Mouse (Mus musculus): ENCODE measurements around the gene Ptch2.

Ptch2 gene

DNA sequence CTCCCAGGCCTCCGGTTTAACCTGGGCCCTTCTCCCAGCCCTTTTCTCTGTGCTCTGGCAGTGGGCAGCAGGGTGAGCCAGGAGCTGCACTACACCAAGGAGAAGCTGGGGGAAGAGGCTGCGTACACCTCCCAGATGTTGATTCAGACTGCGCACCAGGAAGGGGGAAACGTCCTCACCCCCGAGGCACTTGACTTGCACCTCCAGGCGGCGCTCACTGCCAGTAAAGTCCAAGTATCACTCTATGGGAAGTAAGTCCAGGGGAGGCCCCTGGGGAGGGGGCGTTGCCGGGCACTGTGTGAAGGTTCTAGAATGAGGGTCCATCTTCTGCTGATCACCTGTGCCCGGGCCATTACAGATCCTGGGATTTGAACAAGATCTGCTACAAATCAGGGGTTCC lies 8.8 kb downstream of the Ptch2 start:
- DNase-seq (ENCODE audit: extremely low read depth, low read depth): no peak

DNA sequence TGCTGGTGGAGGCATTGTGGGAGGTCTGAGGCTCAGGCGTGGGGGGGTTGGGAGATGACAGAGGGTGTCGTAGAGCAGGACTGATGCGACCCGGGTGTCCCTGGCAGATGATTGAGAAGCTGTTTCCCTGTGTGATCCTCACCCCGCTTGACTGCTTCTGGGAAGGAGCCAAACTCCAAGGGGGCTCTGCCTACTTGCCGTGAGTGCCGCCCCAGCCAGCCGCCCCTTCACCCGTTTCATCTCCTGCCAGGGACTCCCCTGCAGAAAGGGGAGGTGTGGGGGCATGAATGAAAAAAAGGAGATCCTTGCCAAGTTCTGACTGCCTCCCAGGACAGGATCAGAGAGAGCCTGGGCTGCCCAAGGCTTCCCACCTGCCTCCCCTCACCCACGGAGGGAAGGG lies 9.3 kb downstream of the Ptch2 start:
- DNase-seq (ENCODE audit: extremely low read depth, low read depth): no peak

DNA sequence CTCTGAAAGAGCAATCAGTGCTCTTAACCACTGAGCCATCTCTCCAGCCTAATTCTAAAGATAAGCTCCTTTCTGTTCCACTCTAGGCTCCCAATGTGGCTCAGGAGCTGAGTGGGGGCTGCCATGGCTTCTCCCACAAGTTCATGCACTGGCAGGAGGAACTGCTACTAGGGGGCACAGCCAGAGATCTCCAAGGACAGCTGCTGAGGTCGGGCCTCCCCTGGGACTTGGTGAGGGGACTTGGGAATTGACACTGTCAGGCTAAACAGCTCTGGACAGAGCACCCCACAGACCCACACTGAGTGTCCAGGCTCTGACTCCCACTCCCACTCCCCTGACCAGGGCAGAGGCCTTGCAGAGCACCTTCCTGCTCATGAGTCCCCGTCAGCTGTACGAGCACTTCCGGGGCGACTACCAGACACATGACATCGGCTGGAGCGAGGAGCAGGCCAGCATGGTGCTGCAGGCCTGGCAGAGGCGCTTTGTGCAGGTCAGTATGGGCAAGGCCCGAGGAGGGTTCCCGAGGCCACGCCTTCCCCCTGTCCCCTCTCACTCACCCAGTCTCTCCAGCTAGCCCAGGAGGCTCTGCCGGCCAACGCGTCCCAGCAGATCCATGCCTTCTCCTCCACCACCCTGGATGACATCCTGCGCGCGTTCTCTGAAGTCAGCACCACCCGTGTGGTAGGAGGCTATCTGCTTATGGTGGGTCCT lies 12.1 kb downstream of the Ptch2 start:
- DNase-seq (ENCODE audit: extremely low read depth, low read depth): no peak

DNA sequence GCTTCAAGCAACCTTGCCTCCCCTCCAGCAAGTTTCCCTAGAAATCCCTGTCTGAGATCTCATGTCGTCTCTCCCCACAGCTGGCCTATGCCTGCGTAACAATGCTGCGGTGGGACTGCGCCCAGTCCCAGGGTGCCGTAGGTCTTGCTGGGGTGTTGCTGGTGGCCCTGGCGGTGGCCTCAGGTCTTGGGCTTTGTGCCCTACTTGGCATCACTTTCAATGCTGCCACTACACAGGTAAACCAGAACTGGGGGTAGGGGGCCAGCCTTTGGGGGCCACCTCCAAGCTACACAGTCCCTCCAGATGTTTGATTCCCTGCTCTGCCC lies 12.6 kb downstream of the Ptch2 start:
- no peak for DNase-seq (ENCODE audit: extremely low read depth, low read depth)

DNA sequence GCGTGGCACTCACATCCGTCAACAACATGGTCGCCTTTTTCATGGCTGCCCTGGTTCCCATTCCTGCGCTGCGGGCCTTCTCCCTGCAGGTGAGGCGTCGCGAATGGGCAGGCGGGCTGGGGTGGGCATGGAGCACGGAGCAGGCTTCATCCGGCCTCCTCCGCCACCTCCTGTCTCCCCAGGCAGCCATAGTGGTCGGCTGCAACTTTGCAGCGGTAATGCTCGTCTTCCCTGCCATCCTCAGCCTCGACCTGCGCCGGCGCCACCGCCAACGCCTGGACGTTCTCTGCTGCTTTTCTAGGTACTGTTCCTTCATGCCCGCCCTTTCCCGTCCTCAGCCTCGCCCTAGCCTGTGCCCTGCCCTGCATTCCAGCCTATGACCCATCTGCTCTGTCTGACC lies 13.5 kb downstream of the Ptch2 start:
- DNase-seq (ENCODE audit: extremely low read depth, low read depth): no peak

DNA sequence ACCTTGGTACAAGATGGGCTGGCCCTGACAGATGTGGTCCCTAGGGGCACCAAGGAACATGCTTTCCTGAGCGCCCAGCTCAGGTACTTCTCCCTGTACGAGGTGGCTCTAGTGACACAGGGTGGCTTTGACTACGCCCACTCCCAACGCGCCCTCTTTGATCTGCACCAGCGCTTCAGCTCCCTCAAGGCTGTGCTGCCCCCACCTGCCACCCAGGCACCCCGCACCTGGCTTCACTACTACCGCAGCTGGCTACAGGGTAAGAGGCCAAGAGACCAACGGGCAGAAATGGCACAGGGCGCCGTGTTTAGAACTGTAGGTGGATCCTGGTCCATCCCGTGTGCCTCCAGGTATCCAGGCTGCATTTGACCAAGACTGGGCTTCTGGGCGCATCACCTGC lies 14.4 kb downstream of the Ptch2 start:
- DNase-seq (ENCODE audit: extremely low read depth, low read depth): no peak

DNA sequence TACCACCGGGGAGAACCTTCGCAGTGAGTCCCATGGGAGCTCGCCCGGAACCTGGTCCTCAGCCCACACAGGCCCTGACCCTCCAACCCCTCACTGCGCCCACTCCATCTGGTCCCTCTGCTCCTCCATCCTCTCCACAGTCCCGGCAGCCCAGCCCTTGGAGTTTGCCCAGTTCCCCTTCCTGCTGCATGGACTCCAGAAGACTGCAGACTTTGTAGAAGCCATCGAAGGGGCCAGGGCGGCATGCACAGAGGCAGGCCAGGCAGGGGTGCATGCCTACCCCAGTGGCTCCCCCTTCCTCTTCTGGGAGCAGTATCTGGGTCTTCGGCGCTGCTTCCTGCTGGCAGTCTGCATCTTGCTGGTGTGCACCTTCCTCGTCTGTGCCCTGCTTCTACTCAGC lies 15.1 kb downstream of the Ptch2 start:
- DNase-seq (ENCODE audit: extremely low read depth, low read depth): no peak

DNA sequence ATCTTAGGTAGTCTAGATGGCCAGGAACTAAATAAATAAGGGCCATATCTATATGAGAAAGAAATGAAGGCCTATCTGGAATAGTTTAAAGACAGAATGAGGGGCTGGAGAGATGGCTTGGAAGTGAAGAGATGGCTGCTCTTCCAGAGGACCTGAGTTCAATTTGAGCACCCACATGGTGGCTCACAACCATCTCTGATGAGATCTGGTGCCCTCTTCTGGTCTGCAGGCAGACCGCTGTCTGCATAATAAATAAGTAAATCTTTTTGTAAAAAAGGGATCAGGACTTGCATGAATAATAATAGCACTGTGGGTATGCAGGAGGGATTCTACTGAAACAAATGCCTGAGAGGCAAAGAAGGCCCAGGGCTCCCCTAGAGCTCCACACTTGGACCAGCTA lies 17.4 kb downstream of the Ptch2 start:
- DNase-seq (ENCODE audit: extremely low read depth, low read depth): no peak

DNA sequence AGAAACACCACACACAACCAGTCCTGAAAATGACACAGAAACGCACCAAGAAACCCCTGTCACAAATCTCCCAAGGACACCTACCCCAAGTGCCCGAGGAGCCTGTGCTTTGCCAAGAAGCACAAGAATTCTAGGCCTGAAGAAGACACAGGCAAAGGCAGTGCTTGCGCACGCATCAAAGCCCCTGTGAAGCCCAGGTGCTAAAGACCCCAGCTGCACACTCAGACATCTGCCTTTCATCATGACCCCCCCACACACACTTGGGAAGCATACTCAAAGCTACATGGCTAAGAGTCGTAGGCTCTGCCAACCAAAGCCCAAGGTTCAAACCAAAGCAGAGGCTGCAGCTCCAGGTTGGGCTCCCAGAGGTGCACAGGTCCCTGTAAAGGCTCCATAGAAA lies 19.7 kb downstream of the Ptch2 start:
- no peak for DNase-seq (ENCODE audit: extremely low read depth, low read depth)

DNA sequence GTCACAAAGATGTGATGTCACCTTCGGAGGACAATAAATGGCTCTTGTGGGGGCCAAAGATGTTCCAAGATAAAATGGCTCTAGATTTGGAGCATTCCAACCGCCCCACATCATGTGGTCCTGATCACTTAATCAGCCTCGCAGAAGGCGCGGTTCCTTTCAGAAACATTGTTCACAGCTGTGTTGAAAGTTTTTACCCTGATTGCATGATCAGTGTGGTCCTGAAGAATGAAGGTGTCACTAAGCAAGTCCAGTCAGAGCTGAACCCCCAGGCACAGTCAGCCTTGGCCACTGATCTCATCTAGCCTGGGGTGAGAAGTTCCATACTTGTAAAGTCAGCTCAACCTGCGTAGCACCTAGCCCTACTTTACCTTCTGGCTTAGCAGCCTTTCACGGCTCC lies 22.1 kb downstream of the Ptch2 start:
- no peak for DNase-seq (ENCODE audit: extremely low read depth, low read depth)

DNA sequence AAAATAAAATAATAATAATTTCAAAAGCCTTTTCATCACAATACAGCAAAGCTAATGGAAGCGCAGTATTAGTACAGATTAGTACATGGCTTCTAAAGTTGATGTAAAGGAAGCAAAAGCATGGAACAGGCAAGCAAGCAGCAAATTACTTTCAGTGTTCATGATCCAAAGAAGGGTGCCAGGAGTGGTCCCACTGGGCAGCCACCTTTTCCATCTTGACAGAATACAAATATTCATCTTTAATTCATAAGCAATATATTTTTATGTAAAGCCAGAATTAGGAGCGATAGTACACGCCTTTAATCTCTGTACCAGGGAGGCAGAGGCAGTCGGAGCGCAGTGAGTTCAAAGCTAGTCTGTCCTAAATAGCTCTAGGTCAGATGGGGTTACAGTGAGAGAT lies 23.8 kb downstream of the Ptch2 start:
- no peak for DNase-seq (ENCODE audit: extremely low read depth, low read depth)

DNA sequence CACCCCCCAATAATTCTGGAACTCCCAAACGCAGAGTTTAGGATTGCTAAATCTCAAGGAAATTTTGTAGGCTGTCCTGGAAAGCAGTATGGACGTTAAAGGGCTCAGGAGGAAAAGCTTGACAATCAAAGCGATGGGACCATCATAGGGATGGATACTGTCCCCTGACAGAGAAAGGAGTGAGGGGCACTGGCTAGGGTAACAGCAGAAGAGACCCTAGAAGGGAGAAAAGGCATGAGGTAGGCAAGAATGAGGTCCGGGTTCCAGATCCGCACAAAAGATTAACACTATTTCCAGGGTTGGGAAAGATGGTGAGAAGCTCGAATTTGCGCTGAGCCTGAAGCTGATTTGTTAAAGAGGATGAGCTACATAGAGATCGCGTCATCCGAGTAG lies 24.2 kb downstream of the Ptch2 start:
- no peak for DNase-seq (ENCODE audit: extremely low read depth, low read depth)

DNA sequence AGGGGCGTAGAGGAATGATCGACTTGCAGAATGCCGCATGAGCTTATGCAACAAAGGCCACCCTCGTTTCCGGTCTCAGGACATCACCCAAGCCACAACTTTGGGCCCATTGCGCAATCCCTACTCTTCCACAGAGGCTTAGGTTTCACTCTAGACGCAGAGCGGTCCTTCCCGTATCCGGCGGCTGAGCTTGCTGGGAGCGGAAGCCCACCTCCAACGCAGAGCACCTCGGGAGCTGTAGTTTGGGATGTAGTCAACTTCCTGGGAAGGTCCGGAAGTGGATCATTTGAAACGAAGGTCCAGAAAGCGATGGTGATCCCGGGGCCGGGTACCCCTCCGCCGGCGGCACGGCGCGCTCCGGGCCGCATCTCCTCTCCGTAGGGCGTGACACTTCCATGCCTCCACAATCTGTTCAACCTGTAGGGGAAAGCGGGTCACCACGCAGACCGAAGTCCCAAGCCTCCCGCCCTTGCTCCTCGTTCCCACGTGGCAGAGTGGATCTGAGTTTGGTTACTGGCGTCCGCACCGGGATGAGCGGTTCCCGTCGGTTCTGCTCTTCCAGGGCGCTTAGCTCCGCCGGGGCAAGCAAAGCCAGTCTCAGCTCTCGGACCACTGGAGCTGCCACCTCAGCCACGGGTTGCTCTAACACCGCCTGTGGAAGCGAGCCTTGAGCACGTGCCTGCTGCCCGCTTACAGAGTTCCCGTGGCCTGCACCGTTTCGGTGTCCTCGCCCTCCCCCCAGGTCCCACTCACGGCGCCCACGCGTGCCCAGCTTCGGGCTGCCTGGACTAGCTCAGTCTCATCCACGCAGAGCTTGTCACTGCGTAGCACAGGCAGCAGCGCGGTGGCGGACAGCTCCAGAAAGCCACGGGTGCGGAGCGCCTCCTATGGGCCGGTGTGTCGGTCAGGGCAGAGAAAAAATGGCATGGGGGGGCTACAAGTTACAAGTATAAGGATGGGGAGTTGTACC lies 24.9 kb downstream of the Ptch2 start:
- DNase-seq (ENCODE audit: extremely low read depth, low read depth): peak; percentile 99

DNA sequence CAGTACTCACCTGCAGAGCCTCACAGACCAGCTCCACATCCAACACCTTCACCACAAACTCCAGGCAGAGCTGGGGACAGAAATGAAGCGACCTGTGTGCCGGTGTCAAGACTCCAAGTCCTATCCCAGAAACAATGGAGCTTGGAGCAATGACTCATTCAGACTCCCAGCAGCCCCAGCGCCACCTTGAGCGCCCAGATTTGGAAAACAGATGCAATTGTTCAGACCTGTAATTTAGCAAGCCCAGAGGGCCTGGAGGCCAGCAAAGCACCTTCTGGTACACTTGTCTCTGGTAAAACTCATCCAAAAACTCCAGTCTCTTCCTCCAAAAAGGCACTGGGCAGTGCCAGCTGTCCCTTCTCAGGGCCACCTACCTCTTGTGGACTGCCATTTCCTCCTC lies 26.3 kb downstream of the Ptch2 start:
- DNase-seq (ENCODE audit: extremely low read depth, low read depth): no peak

DNA sequence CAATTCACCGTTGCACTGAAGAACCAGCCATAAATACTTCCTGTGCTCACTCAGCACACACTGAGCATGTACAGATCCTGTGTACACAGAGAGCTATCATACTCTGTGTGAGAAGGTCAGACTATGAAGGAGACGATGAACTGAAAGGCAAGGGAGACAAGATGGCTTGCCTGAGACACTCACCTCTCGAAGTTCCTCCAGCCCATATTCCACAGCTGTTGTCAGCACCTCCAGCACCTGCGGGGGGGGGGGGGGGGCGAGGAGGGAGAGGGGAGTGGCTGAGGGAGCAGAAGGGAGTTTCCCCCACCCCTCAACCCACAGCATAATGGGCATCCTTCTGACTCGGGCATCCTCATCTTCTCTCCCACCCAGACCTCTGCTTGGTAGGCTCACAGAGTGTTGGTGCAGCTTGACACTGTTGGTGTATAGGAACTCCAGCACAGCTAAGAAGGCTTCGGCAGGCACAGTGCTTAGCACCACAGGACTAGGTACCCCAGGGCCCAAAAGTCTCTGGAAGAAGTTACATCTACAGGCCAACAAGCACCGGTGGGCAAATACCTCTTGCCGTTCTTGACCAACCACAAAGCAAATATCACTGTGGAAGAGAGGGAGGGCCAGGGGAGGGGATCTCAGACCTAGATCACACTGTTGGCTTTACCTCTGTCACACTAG lies 27.8 kb downstream of the Ptch2 start:
- no peak for DNase-seq (ENCODE audit: extremely low read depth, low read depth)

DNA sequence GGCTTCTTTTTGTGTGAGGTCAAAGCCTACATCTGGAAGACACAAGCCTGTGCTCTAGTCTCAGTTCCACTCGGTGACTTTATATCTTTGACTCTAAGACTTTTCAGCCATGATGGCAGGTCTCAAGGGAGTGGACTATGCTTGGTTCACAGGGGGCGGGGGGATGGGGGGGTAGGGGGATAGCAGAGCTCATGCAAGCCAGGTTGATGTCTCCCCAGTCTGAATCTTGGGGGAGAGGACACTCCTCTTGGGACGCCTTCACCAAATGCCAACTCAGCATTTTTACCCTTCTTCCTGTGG lies 28.3 kb downstream of the Ptch2 start:
- no peak for DNase-seq (ENCODE audit: extremely low read depth, low read depth)

DNA sequence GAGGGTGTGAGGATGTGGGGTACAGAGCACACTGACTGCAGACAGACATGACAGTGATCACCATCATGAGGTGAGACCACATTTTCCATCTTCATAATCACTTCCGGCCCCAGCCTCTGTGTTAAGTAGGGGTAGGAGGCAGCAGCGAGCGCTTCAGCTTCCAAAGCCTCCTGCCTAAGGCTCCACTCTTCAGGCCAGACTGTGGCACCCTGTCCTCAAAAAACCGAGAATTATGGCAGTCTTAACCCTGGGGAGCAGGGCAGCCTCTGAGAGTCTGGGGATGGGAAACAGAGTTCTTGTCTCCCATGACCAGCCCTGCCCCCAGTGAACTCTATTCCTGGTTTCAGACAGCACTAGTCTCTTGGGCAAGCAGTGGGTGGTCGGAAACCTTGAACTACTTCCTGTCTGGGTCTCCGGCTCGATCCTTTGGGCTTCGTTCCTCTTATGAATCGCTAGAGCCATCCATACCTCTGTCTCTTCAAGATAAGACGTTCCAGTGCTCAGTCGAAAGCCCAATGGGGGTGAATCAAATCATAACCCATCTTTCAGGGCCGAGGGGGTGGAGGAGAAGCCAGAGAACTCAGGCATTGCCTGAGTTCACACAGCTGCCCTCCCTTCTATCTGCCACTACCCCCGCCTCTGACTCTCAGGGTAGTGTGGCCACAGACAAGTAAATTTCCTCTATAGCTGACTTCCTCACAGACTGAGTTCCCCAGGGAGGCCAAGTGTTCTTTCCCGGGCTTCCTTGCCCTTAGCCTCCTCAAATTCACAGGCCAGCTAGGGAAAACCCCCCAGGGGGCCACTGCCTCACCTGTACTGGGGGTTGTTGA lies 28.9 kb downstream of the Ptch2 start:
- DNase-seq (ENCODE audit: extremely low read depth, low read depth): peak; percentile 98

DNA sequence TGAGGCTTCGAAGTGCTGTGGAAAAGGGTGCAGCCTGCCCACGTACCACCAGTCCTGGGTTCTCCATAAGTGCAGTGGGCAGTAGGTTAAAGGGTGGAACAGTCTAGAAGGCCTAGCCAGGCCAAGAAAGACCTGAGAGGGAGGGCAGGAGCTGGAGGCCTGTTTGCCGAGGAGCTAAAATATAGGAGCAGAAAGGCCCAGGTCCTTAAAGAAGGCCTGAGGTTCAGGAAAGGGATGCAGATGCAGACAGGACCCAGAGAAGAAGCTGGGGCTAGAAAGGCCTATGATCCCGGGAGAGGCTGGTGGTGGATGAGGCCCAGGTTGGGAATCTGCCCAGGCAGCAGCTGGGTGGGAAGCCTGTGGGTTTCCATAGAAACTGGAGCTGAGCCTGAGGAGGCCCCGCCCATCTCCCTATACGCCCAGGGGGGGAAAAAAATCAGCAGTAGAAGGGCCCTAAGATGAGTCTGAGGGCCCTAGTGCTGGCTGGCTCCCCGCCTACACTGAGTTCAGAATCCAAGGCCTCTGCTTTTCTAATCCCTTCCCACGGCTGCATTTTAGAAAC lies 29.6 kb downstream of the Ptch2 start, which contains the start of gene Btbd19:
Gene Btbd19, minus strand, starts transcription at position 378 of the 562 bp plus-strand sequence.
- no peak for DNase-seq (ENCODE audit: extremely low read depth, low read depth)

DNA sequence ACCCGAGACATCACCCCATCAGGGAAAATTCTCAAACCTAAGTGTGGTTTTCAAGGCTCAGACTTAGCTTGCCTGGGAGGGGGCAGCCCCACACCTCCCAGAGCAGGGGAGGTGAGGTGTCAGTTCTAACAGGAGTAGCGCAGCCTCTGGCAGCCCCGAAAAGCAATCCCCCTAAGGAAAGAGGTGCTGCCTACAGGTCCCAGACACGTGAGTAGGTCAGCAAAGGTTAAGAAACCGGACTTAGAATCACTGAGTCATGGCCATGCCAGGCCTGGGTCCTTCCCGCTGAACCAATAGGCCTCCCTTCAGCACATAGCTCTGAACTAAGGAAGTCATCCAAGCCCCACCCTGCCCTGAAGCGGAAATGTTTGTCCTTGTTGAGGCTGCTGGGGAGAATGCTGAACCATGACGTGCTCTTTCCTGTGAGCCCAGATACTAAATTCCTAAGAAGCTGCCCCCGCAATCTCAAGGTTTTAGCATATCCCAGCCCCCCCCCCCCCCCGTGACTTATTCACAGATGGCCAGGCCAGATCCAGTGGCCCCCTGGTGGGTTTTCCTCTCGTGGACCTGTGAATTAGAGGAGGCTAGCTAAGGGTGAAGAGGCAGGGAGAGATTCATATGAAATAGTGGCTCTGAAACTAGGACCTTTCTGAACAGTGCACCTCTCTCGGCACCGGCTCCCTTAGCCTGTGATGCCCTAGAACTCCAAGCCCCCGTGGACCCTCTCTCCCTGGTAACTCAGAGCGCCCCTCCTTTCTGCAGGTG lies 30.2 kb downstream of the Ptch2 start:
- peak; percentile 77 for DNase-seq (ENCODE audit: extremely low read depth, low read depth)

DNA sequence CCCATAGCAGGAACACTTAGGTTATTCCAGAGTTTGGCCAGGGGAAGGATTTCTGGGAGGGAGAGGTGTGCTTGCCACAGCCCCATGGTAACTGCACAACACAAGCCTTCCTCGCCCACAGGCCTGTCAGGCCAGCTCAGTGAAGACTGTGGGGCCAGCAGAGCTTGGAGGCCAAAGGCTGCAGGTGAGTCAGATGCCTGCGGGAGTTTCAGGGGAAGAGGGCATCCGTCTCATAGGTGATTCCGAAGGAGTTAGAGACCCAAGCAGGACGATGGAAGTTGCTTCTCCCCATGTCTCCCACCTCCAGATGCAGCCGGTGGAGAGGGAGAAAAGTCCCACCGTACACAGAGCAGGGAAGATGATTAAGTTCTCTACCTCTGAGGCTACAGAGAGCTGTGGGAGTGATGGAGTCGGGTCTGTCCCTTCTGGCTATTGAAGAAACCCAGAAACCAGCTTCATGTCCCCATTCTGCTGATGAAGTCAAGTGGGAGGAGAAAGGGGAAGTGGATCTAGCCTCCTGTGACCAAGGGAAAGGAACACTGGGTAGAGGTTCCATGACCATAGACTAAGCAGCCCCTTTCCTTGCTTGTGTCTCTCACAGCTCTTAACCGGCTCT lies 30.9 kb downstream of the Ptch2 start, which contains the start of gene Tctex1d4:
Gene Tctex1d4, plus strand, starts transcription at position 120 of the 616 bp plus-strand sequence.
- no peak for DNase-seq (ENCODE audit: extremely low read depth, low read depth)
